Mouse (Mus musculus) layer of hippocampus, adult 6 months (tissue): ENCODE results near the gene Irf6. TPM values are rescaled to one million over a fixed set of nuclear protein-coding genes. Genes with fewer than 3 reads are reported as not detected.

Source experiments
- long read RNA-seq, 2 experiments: library from polyadenylated mRNA; unstranded; transcript quantifications; one replicate each; pipeline ENCODE4 v2.0.0; 2019 to 2020
- polyA plus RNA-seq: library from polyadenylated mRNA; unstranded; fragments of <200 nt; fragmentation: Nextera tagmentation; gene quantifications from 2 replicates; pipeline ENCODE4 v1.2.3, GENCODE M21; 2021

Gene Irf6
- 0.39 and 0.41 TPM in 2 replicates for polyA plus RNA-seq
- long read RNA-seq, experiment 1 = 0 reads
- long read RNA-seq, experiment 2, full-length matches to known transcripts = 1 of 1 reads
- long read RNA-seq, experiment 2, partial matches to known transcripts = 0 of 1 reads
- long read RNA-seq, experiment 2, other reads (novel, unspliced or antisense) = 0 of 1 reads

GRCm38 (mm10) chr1:193152872-193153271, at the start of gene Irf6:
Irf6 (plus strand) TSS chr1:193153111.

GRCm38 (mm10) chr1:193129786-193130455, 23.0 kb upstream of the Irf6 start, which contains the start of gene Diexf:
Diexf (minus strand) TSS chr1:193130272.

GRCm38 (mm10) chr1:193167746-193168145, 14.8 kb downstream of the Irf6 start, which contains the start of gene A130010J15Rik:
A130010J15Rik (plus strand) TSS chr1:193168046.

GRCm38 (mm10) chr1:193201383-193201778, 48.5 kb downstream of the Irf6 start, which contains the start of gene Traf3ip3:
Traf3ip3 (minus strand) TSS chr1:193201703.

GRCm38 (mm10) chr1:193207503-193207902, 54.6 kb downstream of the Irf6 start, which contains the start of gene Lamb3:
Lamb3 (plus strand) TSS chr1:193207699.

Other genes with a start within 250 kb of the Irf6 start
- gene Syt14, start 117.3 kb upstream of the Irf6 start, polyA plus RNA-seq = 5.7 and 6.3 TPM in 2 replicates
- 0.88 and 1.4 TPM in 2 replicates for gene Diexf, start 22.8 kb upstream of the Irf6 start, polyA plus RNA-seq
- gene A130010J15Rik, start 14.9 kb downstream of the Irf6 start, polyA plus RNA-seq = 4.9 and 6.3 TPM in 2 replicates
- gene Traf3ip3, start 48.6 kb downstream of the Irf6 start, polyA plus RNA-seq = 0.64 and 1.1 TPM in 2 replicates
- 0.46 and 0.54 TPM in 2 replicates for gene Lamb3, start 54.6 kb downstream of the Irf6 start, polyA plus RNA-seq
- gene Hsd11b1, start 111.0 kb downstream of the Irf6 start, polyA plus RNA-seq = 51.6 and 57.6 TPM in 2 replicates
- 15.3 and 18.9 TPM in 2 replicates for gene G0s2, start 120.1 kb downstream of the Irf6 start, polyA plus RNA-seq
- 13.1 and 13.7 TPM in 2 replicates for gene Camk1g, start 217.2 kb downstream of the Irf6 start, polyA plus RNA-seq